Mouse (Mus musculus) heart, postnatal 0 days (tissue): ENCODE results near the gene Lat. TPM values are rescaled to one million over a fixed set of nuclear protein-coding genes. Genes with fewer than 3 reads are reported as not detected.

Experiments
- ATAC-seq: fragments of 200-750 bp; cut with Nextera tagmentation; 2 replicates; pipeline ENCODE4 v1.8.0; 2017; ENCODE audit warnings: low read depth, moderate number of reproducible peaks, moderate library complexity; ENCODE audit not compliant: insufficient read depth
- DNase-seq: peaks from one replicate; pipeline ENCODE4 v3.0.0-alpha.2; 2016; ENCODE audit warnings: low spot score
- H3K27ac ChIP-seq: fragments of 300-500 bp; sonication (generic); 2 replicates; pipeline ENCODE4 v1.5.1; 2014; ENCODE audit warnings: low read depth, mild to moderate bottlenecking
- H3K27me3 ChIP-seq: fragments of 300-500 bp; sonication (generic); 2 replicates; pipeline ENCODE4 v1.6.1; 2014; ENCODE audit warnings: low read length, mixed read lengths; ENCODE audit not compliant: control insufficient read depth, insufficient read depth
- H3K36me3 ChIP-seq: fragments of 300-500 bp; sonication (generic); replicated peaks from 2 replicates; pipeline ENCODE4 v1.6.1; 2014; ENCODE audit warnings: low read length, mixed read lengths; ENCODE audit not compliant: control insufficient read depth, insufficient read depth
- H3K4me1 ChIP-seq: fragments of 300-500 bp; sonication (generic); 2 replicates; pipeline ENCODE4 v1.6.1; 2014; ENCODE audit warnings: antibody characterized with exemption; ENCODE audit not compliant: control insufficient read depth, insufficient read depth
- H3K4me2 ChIP-seq: fragments of 300-500 bp; sonication (generic); 2 replicates; pipeline ENCODE4 v1.6.1; 2014; ENCODE audit warnings: low read depth, mild to moderate bottlenecking, low read length, moderate library complexity
- H3K4me3 ChIP-seq: fragments of 300-500 bp; sonication (generic); 2 replicates; pipeline ENCODE4 v1.5.1; 2014; ENCODE audit warnings: low read depth, low read length
- H3K9ac ChIP-seq: fragments of 300-500 bp; sonication (generic); replicated peaks from 2 replicates; pipeline ENCODE4 v1.6.1; 2014; ENCODE audit warnings: low read depth, low read length, mixed read lengths
- H3K9me3 ChIP-seq: fragments of 300-500 bp; sonication (generic); replicated peaks from 2 replicates; pipeline ENCODE4 v1.6.1; 2016; ENCODE audit warnings: low read length; ENCODE audit not compliant: control insufficient read depth
- CTCF ChIP-seq: IDR thresholded peaks from 2 replicates; pipeline ENCODE4 v1.5.1; 2016; ENCODE audit warnings: antibody characterized with exemption, control low read depth, low read depth
- EP300 ChIP-seq: IDR thresholded peaks from 2 replicates; pipeline ENCODE4 v1.6.1; 2016; ENCODE audit warnings: antibody characterized with exemption, low read depth
- WGBS: fragments of 180-500 bp; shearing (Covaris S2); extraction: QIAGEN DNeasy Blood & Tissue Kit; methylation state at CpG from one replicate; pipeline ENCODE4 v1.1.7; 2014; 5-methylcytosine and 5-hydroxymethylcytosine counted together
- polyA plus RNA-seq: library from polyadenylated mRNA; unstranded; fragments of >200 nt; fragmentation: Nextera tagmentation; extraction: Ambion mirVana; gene quantifications from 2 replicates; pipeline ENCODE4 v1.2.1, GENCODE M21; 2015
- total RNA-seq: library from RNA; depleted of rRNA; stranded (reverse); fragments of >200 nt; gene quantifications from 2 replicates; pipeline ENCODE4 v1.2.3, GENCODE M21; 2014; ENCODE audit warnings: low replicate concordance; rRNA removed

Gene Lat
- 0.73 and 6.7 TPM in 2 replicates for total RNA-seq
- polyA plus RNA-seq, result 0.75 and 1.1 TPM in 2 replicates

- Histone ChIP-seq H3K4me1 (no peaks in the 10 kb centered on the region), H3K9me3 (no peaks in the 10 kb centered on the region), H3K9ac (no peak within 1 kb of the TSS; the same call in 1 of the 2 replicates), H3K36me3 (peaks cover 34% of the 10 kb centered on the region), H3K4me3 (peak within 1 kb of the TSS; percentile 33; the same call in 1 of the 2 replicates), H3K27ac (peak within 1 kb of the TSS; percentile 25; the same call in 1 of the 2 replicates), H3K4me2 (peak within 1 kb of the TSS; percentile 21; the same call in 1 of the 2 replicates), H3K27me3 (no peaks in the 10 kb centered on the region)
- TF ChIP-seq CTCF (no peak), EP300 (no peak)
- DNase-seq (no peak), ATAC-seq (no peak)
- WGBS, result 49% methylated on average over 13 of the region's 13 CpGs
These were observed at the start of gene Lat for GRCm38 (mm10) chr7:126369393-126369792. TSS of gene Lat (minus strand) at chr7:126369570.

GRCm38 (mm10) chr7:126418496-126418895, 49.1 kb upstream of the Lat start:
- Histone ChIP-seq H3K4me1 (no peaks in the 10 kb centered on the region), H3K4me2 (no peak overlapping the region), H3K9ac (no peak overlapping the region), H3K4me3 (no peak overlapping the region), H3K27ac (no peak overlapping the region), H3K9me3 (no peaks in the 10 kb centered on the region), H3K27me3 (no peaks in the 10 kb centered on the region), H3K36me3 (no peaks in the 10 kb centered on the region)
- WGBS, result 42% methylated on average over 3 of the region's 3 CpGs
- no peak for TF ChIP-seq CTCF
- no peak for TF ChIP-seq EP300
- no peak for DNase-seq
- ATAC-seq, result no peak

- Histone ChIP-seq H3K27me3 (no peaks in the 10 kb centered on the region), H3K9me3 (no peaks in the 10 kb centered on the region), H3K4me1 (no peaks in the 10 kb centered on the region), H3K27ac (no peak overlapping the region), H3K9ac (no peak overlapping the region), H3K4me3 (no peak overlapping the region), H3K36me3 (no peaks in the 10 kb centered on the region), H3K4me2 (no peak overlapping the region)
- TF ChIP-seq CTCF (no peak), EP300 (no peak)
- ATAC-seq (no peak), DNase-seq (no peak)
- WGBS, result 86% methylated on average over 4 of the region's 4 CpGs
These were observed 48.2 kb upstream of the Lat start for GRCm38 (mm10) chr7:126417606-126418005.

- no peak for DNase-seq
- Histone ChIP-seq H3K9me3 (no peaks in the 10 kb centered on the region), H3K9ac (no peak overlapping the region), H3K27ac (no peak overlapping the region), H3K36me3 (no peaks in the 10 kb centered on the region), H3K4me2 (no peak overlapping the region), H3K4me3 (no peak overlapping the region), H3K27me3 (no peaks in the 10 kb centered on the region), H3K4me1 (no peaks in the 10 kb centered on the region)
- TF ChIP-seq CTCF (no peak), EP300 (no peak)
- ATAC-seq, result no peak
- 58% methylated on average over 8 of the region's 8 CpGs for WGBS
These were observed 47.7 kb upstream of the Lat start for GRCm38 (mm10) chr7:126417045-126417444.

GRCm38 (mm10) chr7:126416615-126417014, 47.2 kb upstream of the Lat start:
- WGBS, result 54% methylated on average over 2 of the region's 2 CpGs
- ATAC-seq (no peak), DNase-seq (no peak)
- TF ChIP-seq CTCF (no peak), EP300 (no peak)
- no peaks in the 10 kb centered on the region for H3K36me3 ChIP-seq
- H3K4me1 ChIP-seq, result no peaks in the 10 kb centered on the region
- H3K27ac ChIP-seq, result no peak overlapping the region
- no peaks in the 10 kb centered on the region for H3K9me3 ChIP-seq
- H3K4me3 ChIP-seq, result no peak overlapping the region
- H3K9ac ChIP-seq, result no peak overlapping the region
- H3K27me3 ChIP-seq, result no peaks in the 10 kb centered on the region
- H3K4me2 ChIP-seq, result no peak overlapping the region

GRCm38 (mm10) chr7:126414725-126415124, 45.4 kb upstream of the Lat start, which contains the start of gene Cd19:
TSS of gene Cd19 (minus strand) at chr7:126414889.
- no peak within 1 kb of the TSS for H3K4me3 ChIP-seq
- DNase-seq (no peak), ATAC-seq (no peak)
- 84% methylated on average over 6 of the region's 6 CpGs for WGBS
- H3K36me3 ChIP-seq, result no peaks in the 10 kb centered on the region
- no peaks in the 10 kb centered on the region for H3K4me1 ChIP-seq
- no peak within 1 kb of the TSS for H3K27ac ChIP-seq
- no peak within 1 kb of the TSS for H3K4me2 ChIP-seq
- no peaks in the 10 kb centered on the region for H3K9me3 ChIP-seq
- no peaks in the 10 kb centered on the region for H3K27me3 ChIP-seq
- no peak within 1 kb of the TSS for H3K9ac ChIP-seq
- no peak for TF ChIP-seq EP300
- no peak for TF ChIP-seq CTCF
